Mouse (Mus musculus) liver, embryonic 11.5 days (tissue): ENCODE results near the gene Enpp1. TPM values are rescaled to one million over a fixed set of nuclear protein-coding genes. Genes with fewer than 3 reads are reported as not detected.
A peak's percentile ranks its signal among the peaks of the same experiment; 100 is the strongest.

Experiments
- ATAC-seq: fragments of 200-750 bp; cut with Nextera tagmentation; replicated peaks from 2 replicates; pipeline ENCODE4 v1.8.0; 2017; ENCODE audit warnings: moderate number of reproducible peaks, mild to moderate bottlenecking, moderate TSS enrichment, moderate library complexity; ENCODE audit not compliant: low FRiP score
- DNase-seq: peaks from one replicate; pipeline ENCODE4 v3.0.0-alpha.2; 2017; ENCODE audit warnings: low spot score
- H3K27ac ChIP-seq: fragments of 300-500 bp; sonication (generic); 2 replicates; pipeline ENCODE4 v1.5.1; 2014; ENCODE audit warnings: mild to moderate bottlenecking, low read depth, low read length, control low read depth
- H3K27me3 ChIP-seq: fragments of 300-500 bp; sonication (generic); replicated peaks from 2 replicates; pipeline ENCODE4 v1.6.1; 2014; ENCODE audit warnings: low read length, mixed read lengths; ENCODE audit not compliant: control insufficient read depth, insufficient read depth
- H3K36me3 ChIP-seq: fragments of 300-500 bp; sonication (generic); 2 replicates; pipeline ENCODE4 v1.6.1; 2014; ENCODE audit warnings: mild to moderate bottlenecking, low read length, moderate library complexity, mixed read lengths; ENCODE audit not compliant: control insufficient read depth, insufficient read depth
- H3K4me1 ChIP-seq: fragments of 300-500 bp; sonication (generic); replicated peaks from 2 replicates; pipeline ENCODE4 v1.6.1; 2014; ENCODE audit warnings: low read length, mixed read lengths; ENCODE audit not compliant: control insufficient read depth, insufficient read depth
- H3K4me2 ChIP-seq: fragments of 300-500 bp; sonication (generic); 2 replicates; pipeline ENCODE4 v1.6.1; 2014; ENCODE audit warnings: mild to moderate bottlenecking, control low read depth, moderate library complexity
- H3K4me3 ChIP-seq: fragments of 300-500 bp; sonication (generic); 2 replicates; pipeline ENCODE4 v1.5.1; 2014; ENCODE audit warnings: low read depth, low read length, control low read depth
- H3K9ac ChIP-seq: fragments of 300-500 bp; sonication (generic); 2 replicates; pipeline ENCODE4 v1.6.1; 2014; ENCODE audit warnings: low read depth, low read length, control low read depth
- H3K9me3 ChIP-seq: fragments of 300-500 bp; sonication (generic); 2 replicates; pipeline ENCODE4 v1.6.1; 2016; ENCODE audit warnings: low read length, inconsistent platforms, mixed read lengths; ENCODE audit not compliant: control insufficient read depth
- WGBS: fragments of 180-500 bp; shearing (Covaris S2); extraction: QIAGEN DNeasy Blood & Tissue Kit; methylation state at CpG from one replicate; pipeline ENCODE4 v1.1.7; 2014; 5-methylcytosine and 5-hydroxymethylcytosine counted together
- polyA plus RNA-seq: library from polyadenylated mRNA; unstranded; fragments of >200 nt; fragmentation: Nextera tagmentation; extraction: Ambion mirVana; gene quantifications from 2 replicates; pipeline ENCODE4 v1.2.1, GENCODE M21; 2014

Gene Enpp1
- polyA plus RNA-seq, 1 experiment from 2014 or later, result 2.7 TPM

DNA sequence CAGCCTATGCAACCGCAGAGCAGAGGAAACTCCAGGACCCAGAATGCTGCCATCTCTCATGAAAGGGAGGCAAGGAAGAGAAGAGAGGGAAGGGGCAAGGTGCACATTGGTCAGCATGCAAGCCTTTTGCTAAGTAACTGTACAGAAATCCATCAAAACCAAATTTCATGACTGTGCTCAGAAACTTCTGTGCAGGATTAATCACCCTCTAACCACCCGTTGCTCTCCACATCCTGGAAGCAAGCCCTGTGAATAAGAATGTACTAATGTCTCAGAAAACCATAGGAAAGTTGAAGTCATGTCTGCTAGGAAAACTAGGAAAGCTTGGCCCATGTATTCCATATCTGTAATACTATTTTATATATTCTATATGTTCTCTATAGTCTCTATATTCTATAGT, 27.2 kb upstream of the Enpp1 start:
- DNase-seq (no peak), ATAC-seq (no peak)
- no peaks in the 10 kb centered on the region for H3K4me1 ChIP-seq
- no peaks in the 10 kb centered on the region for H3K27me3 ChIP-seq
- H3K4me2 ChIP-seq, result no peak overlapping the region
- WGBS, result 72% methylated on average over 2 of the region's 2 CpGs
- H3K36me3 ChIP-seq, result no peaks in the 10 kb centered on the region
- no peak overlapping the region for H3K27ac ChIP-seq
- H3K9ac ChIP-seq, result no peak overlapping the region
- H3K9me3 ChIP-seq, result no peaks in the 10 kb centered on the region
- no peak overlapping the region for H3K4me3 ChIP-seq

GRCm38 (mm10) chr10:24738456-24738855, 26.5 kb upstream of the Enpp1 start:
- no peak for DNase-seq
- Histone ChIP-seq H3K9me3 (no peaks in the 10 kb centered on the region), H3K4me2 (no peak overlapping the region), H3K4me1 (no peaks in the 10 kb centered on the region), H3K4me3 (no peak overlapping the region), H3K36me3 (no peaks in the 10 kb centered on the region), H3K9ac (no peak overlapping the region), H3K27me3 (no peaks in the 10 kb centered on the region), H3K27ac (no peak overlapping the region)
- no peak for ATAC-seq
- WGBS, result 81% methylated on average over 2 of the region's 2 CpGs

- Histone ChIP-seq H3K9ac (no peak overlapping the region), H3K4me2 (no peak overlapping the region), H3K9me3 (no peaks in the 10 kb centered on the region), H3K27me3 (no peaks in the 10 kb centered on the region), H3K36me3 (no peaks in the 10 kb centered on the region), H3K4me3 (no peak overlapping the region), H3K27ac (no peak overlapping the region), H3K4me1 (peaks cover 7% of the 10 kb centered on the region; the same call in 1 of the 2 replicates)
- WGBS, result 86% methylated on average over 5 of the region's 5 CpGs
- ATAC-seq, result no peak
- no peak for DNase-seq
Measured at GRCm38 (mm10) chr10:24735027-24735777, 23.2 kb upstream of the Enpp1 start.

GRCm38 (mm10) chr10:24727478-24727877, 15.5 kb upstream of the Enpp1 start:
- no peak overlapping the region for H3K4me3 ChIP-seq
- H3K27ac ChIP-seq, result no peak overlapping the region
- ATAC-seq (no peak), DNase-seq (no peak)
- H3K36me3 ChIP-seq, result no peaks in the 10 kb centered on the region
- H3K4me1 ChIP-seq, result peaks cover 7% of the 10 kb centered on the region; the same call in 1 of the 2 replicates
- 64% methylated on average over 4 of the region's 4 CpGs for WGBS
- no peak overlapping the region for H3K4me2 ChIP-seq
- no peak overlapping the region for H3K9ac ChIP-seq
- H3K27me3 ChIP-seq, result no peaks in the 10 kb centered on the region
- H3K9me3 ChIP-seq, result no peaks in the 10 kb centered on the region

GRCm38 (mm10) chr10:24725197-24725596, 13.2 kb upstream of the Enpp1 start:
- ATAC-seq (no peak), DNase-seq (no peak)
- Histone ChIP-seq H3K4me2 (no peak overlapping the region), H3K9ac (no peak overlapping the region), H3K9me3 (no peaks in the 10 kb centered on the region), H3K27me3 (no peaks in the 10 kb centered on the region), H3K36me3 (no peaks in the 10 kb centered on the region), H3K4me3 (no peak overlapping the region), H3K27ac (no peak overlapping the region), H3K4me1 (no peaks in the 10 kb centered on the region)
- WGBS, result 85% methylated on average over 2 of the region's 2 CpGs

DNA sequence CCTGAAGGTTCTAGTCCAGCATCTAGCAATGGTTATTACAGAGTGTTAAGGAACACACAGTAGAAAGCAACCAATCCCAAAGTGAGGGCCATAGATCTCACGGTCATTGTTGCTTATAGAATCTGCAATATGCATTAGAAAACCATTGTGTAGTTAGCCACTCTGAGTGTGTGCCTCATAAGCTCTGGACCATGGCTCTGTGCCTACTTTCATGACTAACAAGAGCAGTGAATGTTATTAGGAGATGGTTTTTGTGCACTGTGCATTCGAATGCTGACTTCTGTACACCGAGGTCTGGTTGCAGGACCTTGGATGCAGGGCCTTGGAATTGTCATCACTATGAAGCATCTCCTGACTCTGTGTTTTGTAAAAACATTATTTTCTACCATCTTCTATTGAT, 9.9 kb upstream of the Enpp1 start:
- H3K27me3 ChIP-seq, result no peaks in the 10 kb centered on the region
- no peak overlapping the region for H3K4me3 ChIP-seq
- ATAC-seq (no peak), DNase-seq (no peak)
- no peaks in the 10 kb centered on the region; the same call in 1 of the 2 replicates for H3K4me1 ChIP-seq
- H3K9ac ChIP-seq, result no peak overlapping the region
- H3K27ac ChIP-seq, result no peak overlapping the region
- no peaks in the 10 kb centered on the region for H3K36me3 ChIP-seq
- WGBS, result 85% methylated on average over 3 of the region's 3 CpGs
- H3K4me2 ChIP-seq, result no peak overlapping the region
- H3K9me3 ChIP-seq, result no peaks in the 10 kb centered on the region

- Histone ChIP-seq H3K4me2 (no peak overlapping the region), H3K4me3 (no peak overlapping the region), H3K9ac (no peak overlapping the region), H3K9me3 (no peaks in the 10 kb centered on the region), H3K36me3 (no peaks in the 10 kb centered on the region), H3K27ac (no peak overlapping the region), H3K27me3 (no peaks in the 10 kb centered on the region), H3K4me1 (no peaks in the 10 kb centered on the region; the same call in 1 of the 2 replicates)
- no peak for DNase-seq
- WGBS, result 77% methylated on average over 4 of the region's 4 CpGs
- ATAC-seq, result no peak
Measured at GRCm38 (mm10) chr10:24719383-24719782, 7.4 kb upstream of the Enpp1 start.

- Histone ChIP-seq H3K4me3 (no peak overlapping the region), H3K9me3 (no peaks in the 10 kb centered on the region), H3K9ac (no peak overlapping the region), H3K27ac (no peak overlapping the region), H3K27me3 (no peaks in the 10 kb centered on the region), H3K36me3 (no peaks in the 10 kb centered on the region), H3K4me2 (peak overlapping the region; percentile 24), H3K4me1 (no peaks in the 10 kb centered on the region; the same call in 1 of the 2 replicates)
- 43% methylated on average over 11 of the region's 11 CpGs for WGBS
- DNase-seq (no peak), ATAC-seq (0 out of 2 replicates have a peak, but pooled peaks have one; percentile 41)
Measured at GRCm38 (mm10) chr10:24718720-24719119, 6.8 kb upstream of the Enpp1 start.

- Histone ChIP-seq H3K4me3 (no peak overlapping the region), H3K9ac (no peak overlapping the region), H3K36me3 (no peaks in the 10 kb centered on the region), H3K27ac (no peak overlapping the region), H3K4me1 (no peaks in the 10 kb centered on the region; the same call in 1 of the 2 replicates), H3K4me2 (no peak overlapping the region; the same call in 1 of the 2 replicates), H3K27me3 (no peaks in the 10 kb centered on the region), H3K9me3 (no peaks in the 10 kb centered on the region)
- no peak for ATAC-seq
- 49% methylated on average over 14 of the region's 14 CpGs for WGBS
- DNase-seq, result no peak
Measured at GRCm38 (mm10) chr10:24718058-24718457, 6.1 kb upstream of the Enpp1 start.
